Mouse (Mus musculus) liver, embryonic 16.5 days (tissue): ENCODE measurements around the gene Kdm2b. TPM values are rescaled to one million over a fixed set of nuclear protein-coding genes. Genes with fewer than 3 reads are reported as not detected.

ENCODE experiments used
- ATAC-seq: fragments of 200-750 bp; cut with Nextera tagmentation; 2 replicates; pipeline ENCODE4 v1.8.0; 2017; ENCODE audit warnings: low read depth, mild to moderate bottlenecking, moderate number of reproducible peaks, moderate library complexity
- H3K27ac ChIP-seq: fragments of 300-500 bp; sonication (generic); 2 replicates; pipeline ENCODE4 v1.5.1; 2014; ENCODE audit warnings: mild to moderate bottlenecking, low read length
- H3K27me3 ChIP-seq: fragments of 300-500 bp; sonication (generic); 2 replicates; pipeline ENCODE4 v1.6.1; 2014; ENCODE audit warnings: low read depth, low read length, mixed read lengths; ENCODE audit not compliant: control insufficient read depth, insufficient read depth
- H3K36me3 ChIP-seq: fragments of 300-500 bp; sonication (generic); 2 replicates; pipeline ENCODE4 v1.6.1; 2014; ENCODE audit warnings: mild to moderate bottlenecking; ENCODE audit not compliant: control insufficient read depth, insufficient read depth
- H3K4me1 ChIP-seq: fragments of 300-500 bp; sonication (generic); 2 replicates; pipeline ENCODE4 v1.6.1; 2014; ENCODE audit warnings: low read depth, low read length, mixed read lengths; ENCODE audit not compliant: control insufficient read depth
- H3K4me2 ChIP-seq: fragments of 300-500 bp; sonication (generic); 2 replicates; pipeline ENCODE4 v1.6.1; 2014; ENCODE audit warnings: low read depth, low read length, mixed read lengths
- H3K4me3 ChIP-seq: fragments of 300-500 bp; sonication (generic); 2 replicates; pipeline ENCODE4 v1.5.1; 2014; ENCODE audit warnings: low read depth, mild to moderate bottlenecking, low read length
- H3K9ac ChIP-seq: fragments of 300-500 bp; sonication (generic); 2 replicates; pipeline ENCODE4 v1.6.1; 2014; ENCODE audit warnings: low read depth, low read length
- H3K9me3 ChIP-seq: fragments of 300-500 bp; sonication (generic); replicated peaks from 2 replicates; pipeline ENCODE4 v1.6.1; 2016; ENCODE audit warnings: low read length; ENCODE audit not compliant: control insufficient read depth
- WGBS: fragments of 180-500 bp; shearing (Covaris S2); extraction: QIAGEN DNeasy Blood & Tissue Kit; methylation state at CpG from one replicate; pipeline ENCODE4 v1.1.7; 2014; ENCODE audit not compliant: insufficient replicate concordance; 5-methylcytosine and 5-hydroxymethylcytosine counted together
- polyA plus RNA-seq: library from polyadenylated mRNA; unstranded; fragments of >200 nt; fragmentation: Nextera tagmentation; extraction: Ambion mirVana; gene quantifications from 2 replicates; pipeline ENCODE4 v1.2.1, GENCODE M21; 2015

The Kdm2b gene
- polyA plus RNA-seq, 1 experiment from 2014 or later, result 14.4 TPM

DNA sequence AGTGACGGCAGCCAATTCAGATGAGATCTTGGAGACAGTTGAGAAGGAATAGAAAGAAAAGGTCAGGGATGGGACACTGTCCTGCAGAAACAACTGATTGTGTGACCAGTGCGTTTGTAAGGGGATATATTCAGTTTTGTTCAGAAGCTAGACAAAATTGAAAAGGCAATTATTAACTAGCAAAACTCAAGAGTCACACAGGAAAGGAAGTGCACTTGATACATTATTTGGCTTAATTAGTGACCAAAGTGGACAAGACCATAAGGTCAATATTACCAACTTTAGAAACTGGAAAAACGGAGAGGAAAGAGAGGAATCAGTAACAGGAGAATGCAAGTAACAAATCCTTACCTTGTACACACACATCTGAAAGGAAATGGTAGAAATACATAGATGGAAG lies 113.0 kb downstream of the Kdm2b start:
- no peak overlapping the region; the same call in 1 of the 2 replicates for H3K4me2 ChIP-seq
- H3K4me1 ChIP-seq, result no peaks in the 10 kb centered on the region; the same call in 1 of the 2 replicates
- no peak for ATAC-seq
- H3K27ac ChIP-seq, result peak overlapping the region; percentile 29; the same call in 1 of the 2 replicates
- no peak overlapping the region for H3K9ac ChIP-seq
- H3K36me3 ChIP-seq, result peaks cover 7% of the 10 kb centered on the region
- H3K9me3 ChIP-seq, result no peaks in the 10 kb centered on the region
- H3K4me3 ChIP-seq, result no peak overlapping the region
- 65% methylated on average over 3 of the region's 3 CpGs for WGBS
- H3K27me3 ChIP-seq, result no peaks in the 10 kb centered on the region

DNA sequence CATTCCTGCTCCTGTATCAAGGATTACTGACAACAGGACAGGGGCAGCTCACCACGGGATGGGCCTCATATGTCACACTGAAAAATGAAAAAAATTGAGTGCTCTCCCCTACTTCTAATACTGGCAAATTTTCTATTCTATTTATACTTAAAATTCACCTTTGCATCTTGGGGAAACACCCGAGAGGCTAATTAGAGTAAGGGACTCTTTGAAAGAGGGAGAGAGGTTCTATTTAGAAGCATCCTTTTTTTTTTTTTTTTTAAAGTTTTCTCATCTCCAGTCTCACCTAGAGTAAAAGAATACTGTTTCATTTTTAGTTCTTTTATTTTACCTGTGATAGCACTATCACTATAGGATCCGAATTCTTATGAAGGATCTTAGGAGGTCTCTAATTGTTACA lies 115.3 kb downstream of the Kdm2b start:
- Histone ChIP-seq H3K27me3 (no peaks in the 10 kb centered on the region), H3K9ac (no peak overlapping the region), H3K4me1 (no peaks in the 10 kb centered on the region; the same call in 1 of the 2 replicates), H3K4me3 (no peak overlapping the region), H3K27ac (no peak overlapping the region), H3K36me3 (peaks cover 11% of the 10 kb centered on the region), H3K4me2 (no peak overlapping the region), H3K9me3 (no peaks in the 10 kb centered on the region)
- ATAC-seq, result no peak
- WGBS, result 55% methylated on average over 3 of the region's 3 CpGs

DNA sequence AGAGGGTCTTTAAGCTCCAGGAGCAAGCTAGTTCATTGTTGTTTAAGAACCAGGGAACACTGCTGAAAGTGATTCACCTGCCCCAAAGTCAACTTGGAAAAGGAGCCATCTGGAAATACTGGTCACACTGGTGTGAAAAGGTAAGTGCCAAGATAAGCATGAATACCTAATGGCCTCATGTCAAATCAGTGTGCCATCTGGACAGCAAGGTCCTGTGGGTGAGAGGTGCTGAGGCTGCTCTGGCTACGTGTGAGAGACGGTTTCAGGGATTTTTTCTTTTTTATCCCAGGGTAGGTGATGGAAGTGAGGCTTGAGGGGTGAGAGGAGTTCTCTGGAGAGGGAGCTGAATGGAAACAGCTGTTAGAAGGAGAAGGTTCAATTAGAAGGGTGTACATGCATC lies 116.0 kb downstream of the Kdm2b start:
- WGBS, result 73% methylated on average over 2 of the region's 2 CpGs
- Histone ChIP-seq H3K27me3 (no peaks in the 10 kb centered on the region), H3K4me2 (no peak overlapping the region), H3K9ac (no peak overlapping the region), H3K4me1 (no peaks in the 10 kb centered on the region; the same call in 1 of the 2 replicates), H3K4me3 (no peak overlapping the region), H3K36me3 (peaks cover 11% of the 10 kb centered on the region), H3K27ac (no peak overlapping the region), H3K9me3 (no peaks in the 10 kb centered on the region)
- no peak for ATAC-seq

DNA sequence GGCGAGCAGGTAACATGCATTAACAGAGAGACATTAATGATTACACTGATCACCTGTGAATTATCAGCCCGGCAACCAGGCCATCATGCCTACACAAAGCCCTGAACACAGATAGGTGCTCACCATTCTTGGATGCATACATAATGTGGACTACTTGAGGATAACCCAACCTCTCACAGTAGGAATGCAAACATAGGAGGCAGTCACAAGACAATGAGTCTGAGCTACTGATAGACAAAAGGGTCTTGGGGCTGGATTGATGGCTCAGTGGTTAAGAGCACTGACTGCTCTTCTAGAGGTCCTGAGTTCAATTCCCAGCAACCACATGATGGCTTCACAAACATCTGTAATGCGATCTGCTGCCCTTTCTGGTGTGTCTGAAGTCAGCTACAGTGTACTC lies 117.0 kb downstream of the Kdm2b start:
- Histone ChIP-seq H3K36me3 (peaks cover 19% of the 10 kb centered on the region), H3K4me3 (no peak overlapping the region), H3K27ac (no peak overlapping the region), H3K4me2 (no peak overlapping the region), H3K27me3 (no peaks in the 10 kb centered on the region), H3K9me3 (no peaks in the 10 kb centered on the region), H3K9ac (no peak overlapping the region), H3K4me1 (no peaks in the 10 kb centered on the region; the same call in 1 of the 2 replicates)
- 77% methylated on average over 3 of the region's 3 CpGs for WGBS
- ATAC-seq, result no peak

DNA sequence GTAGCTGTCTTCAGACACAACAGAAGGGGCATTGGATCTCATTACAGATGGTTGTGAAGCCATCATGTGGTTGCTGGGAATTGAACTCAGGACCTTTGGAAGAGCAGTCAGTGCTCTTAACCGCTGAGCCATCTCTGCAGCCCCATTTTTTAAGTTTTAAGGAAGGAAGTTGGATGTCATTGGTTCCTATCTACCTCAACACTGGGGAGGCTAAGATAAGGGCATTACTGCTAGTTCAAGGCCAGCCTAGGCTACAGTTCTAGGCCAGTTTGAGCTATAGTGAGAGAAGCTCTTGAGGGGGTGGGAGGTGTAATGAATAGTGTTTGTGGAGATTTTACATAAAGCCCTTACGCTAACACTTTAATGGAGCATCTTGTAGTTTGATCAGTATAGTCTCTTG lies 126.6 kb downstream of the Kdm2b start:
- Histone ChIP-seq H3K36me3 (peaks cover 20% of the 10 kb centered on the region), H3K4me1 (no peaks in the 10 kb centered on the region), H3K27ac (no peak overlapping the region), H3K9ac (no peak overlapping the region), H3K27me3 (no peaks in the 10 kb centered on the region), H3K4me3 (no peak overlapping the region), H3K9me3 (no peaks in the 10 kb centered on the region), H3K4me2 (no peak overlapping the region)
- ATAC-seq, result no peak
- WGBS, result 74% methylated on average over 2 of the region's 2 CpGs

DNA sequence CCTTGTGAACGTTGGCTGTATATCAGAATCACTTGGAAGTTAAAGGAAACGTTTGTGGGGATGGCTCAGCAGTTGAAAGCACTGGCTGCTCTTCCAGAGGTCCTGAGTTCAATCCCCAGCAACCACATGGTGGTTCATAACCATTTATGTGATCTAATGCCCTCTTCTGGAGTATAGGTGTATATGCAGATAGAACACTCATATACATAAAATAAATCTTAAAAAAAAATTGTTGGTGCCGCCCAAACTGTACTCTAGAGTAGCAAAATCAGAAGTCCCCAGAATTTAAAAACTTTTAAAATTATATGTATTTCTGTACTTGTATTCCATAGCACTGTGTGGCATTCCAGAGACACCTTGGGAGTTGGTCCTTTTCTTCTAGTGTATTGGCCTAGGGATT lies 133.8 kb downstream of the Kdm2b start:
- Histone ChIP-seq H3K4me3 (no peak overlapping the region), H3K27me3 (no peaks in the 10 kb centered on the region), H3K9me3 (no peaks in the 10 kb centered on the region), H3K9ac (no peak overlapping the region), H3K27ac (no peak overlapping the region), H3K4me1 (peaks cover 15% of the 10 kb centered on the region), H3K36me3 (no peaks in the 10 kb centered on the region), H3K4me2 (no peak overlapping the region)
- ATAC-seq, result no peak
- WGBS, result 53% methylated on average over 3 of the region's 3 CpGs

DNA sequence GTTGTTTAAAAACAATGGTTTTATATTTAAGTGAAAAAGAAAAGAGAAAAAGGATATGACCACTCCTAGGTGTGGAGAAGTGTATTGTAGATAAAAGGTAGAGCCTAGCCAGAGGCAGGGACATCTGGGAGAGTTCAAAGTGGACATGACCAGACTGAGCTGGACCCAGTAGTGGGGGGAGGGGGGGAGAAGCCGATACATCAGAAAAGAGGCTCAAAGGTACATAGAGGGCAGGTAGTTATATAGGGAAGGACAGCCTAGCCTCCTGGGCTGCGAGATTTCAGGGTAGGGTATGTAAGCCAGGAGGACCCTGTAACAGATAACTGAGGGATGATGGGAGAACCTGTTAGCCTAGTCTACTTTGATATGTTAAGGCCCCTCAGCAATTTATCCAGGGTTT lies 137.0 kb downstream of the Kdm2b start:
- Histone ChIP-seq H3K4me2 (no peak overlapping the region), H3K27me3 (no peaks in the 10 kb centered on the region), H3K9me3 (no peaks in the 10 kb centered on the region), H3K36me3 (no peaks in the 10 kb centered on the region), H3K4me1 (peaks cover 28% of the 10 kb centered on the region), H3K4me3 (no peak overlapping the region), H3K27ac (no peak overlapping the region), H3K9ac (no peak overlapping the region)
- no peak for ATAC-seq
- WGBS, result 56% methylated on average over 2 of the region's 2 CpGs

DNA sequence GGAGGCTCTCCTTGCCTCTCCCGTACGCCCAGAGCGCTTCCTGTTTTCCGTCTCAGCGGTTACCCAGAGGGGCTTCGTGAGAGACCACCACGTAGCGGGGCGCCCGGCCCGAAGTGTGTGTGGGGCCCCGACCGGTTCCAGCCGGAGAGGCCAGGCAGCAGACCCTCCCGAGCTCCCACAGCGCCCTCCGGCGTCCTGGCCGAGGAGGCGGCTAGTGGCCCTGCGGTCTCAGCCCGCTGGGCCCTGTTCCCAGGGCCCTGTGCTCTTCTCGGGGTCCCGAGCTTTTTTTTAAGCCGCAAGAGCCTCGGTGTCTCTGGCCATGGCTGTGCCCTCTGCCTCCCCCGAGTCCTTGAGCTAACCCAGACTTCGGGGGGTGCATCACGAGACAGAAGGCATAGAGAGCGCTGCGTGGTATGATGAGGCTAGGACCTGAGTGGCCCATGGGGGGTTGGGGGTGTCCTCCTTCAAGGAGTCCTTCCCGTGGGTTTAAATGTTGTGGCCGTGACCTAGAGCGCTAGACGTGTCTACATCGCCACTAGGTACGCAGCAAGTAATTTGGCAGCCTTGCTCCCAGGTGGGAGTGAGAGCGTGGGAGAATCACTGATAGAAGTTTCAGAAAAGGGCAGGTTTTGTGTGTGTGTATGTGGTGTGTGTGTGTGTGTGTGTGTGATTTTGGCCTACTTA lies 139.2 kb downstream of the Kdm2b start:
- H3K36me3 ChIP-seq, result no peaks in the 10 kb centered on the region
- no peaks in the 10 kb centered on the region for H3K9me3 ChIP-seq
- H3K4me2 ChIP-seq, result peak overlapping the region; percentile 87
- peaks cover 28% of the 10 kb centered on the region for H3K4me1 ChIP-seq
- under 1% methylated on average over 38 of the region's 38 CpGs for WGBS
- peak; percentile 54 for ATAC-seq
- no peaks in the 10 kb centered on the region for H3K27me3 ChIP-seq
- H3K4me3 ChIP-seq, result peak overlapping the region; percentile 82
- H3K27ac ChIP-seq, result peak overlapping the region; percentile 87
- peak overlapping the region; percentile 98 for H3K9ac ChIP-seq

DNA sequence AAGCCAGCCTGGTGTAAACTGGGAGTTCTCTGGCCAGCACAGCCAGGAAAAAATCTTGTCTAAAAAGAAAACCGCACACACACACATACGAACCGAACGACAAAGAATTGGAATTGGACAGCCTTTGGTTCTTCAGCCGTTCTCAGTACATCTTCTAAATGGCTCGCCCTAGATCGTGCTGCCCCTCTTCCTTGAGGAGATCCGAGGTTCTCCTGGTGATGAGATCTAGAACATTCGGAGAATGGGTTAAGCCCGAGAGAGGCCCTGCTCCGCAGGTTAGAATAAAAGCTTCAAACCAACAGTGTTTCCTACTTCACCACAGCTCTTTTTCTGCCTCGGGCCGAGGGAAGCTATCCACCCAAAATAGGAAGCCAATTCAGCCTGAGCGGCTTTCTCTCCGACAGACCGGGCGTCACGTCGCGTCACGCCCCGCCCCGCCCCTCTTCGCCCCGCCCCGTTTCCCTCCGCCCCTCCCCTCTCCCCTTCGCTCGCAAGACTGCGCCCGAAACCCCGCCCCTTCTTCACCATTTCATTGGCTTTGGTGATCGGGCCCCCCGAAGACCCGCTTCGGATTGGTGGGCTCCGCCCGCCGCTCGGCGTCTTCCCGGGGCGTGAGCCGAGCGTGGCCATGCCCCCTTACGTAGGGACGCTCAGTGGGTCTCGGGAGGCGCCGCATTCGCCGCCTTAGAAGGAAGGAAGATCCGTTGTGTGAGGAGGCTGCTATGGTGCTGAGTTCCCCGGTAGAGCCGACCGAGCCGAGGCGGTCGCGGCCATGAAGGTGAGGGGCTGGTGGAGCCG lies 139.9 kb downstream of the Kdm2b start, which contains the start of gene Rnf34:
Gene Rnf34, plus strand, starts transcription at position 528 of the 798 bp plus-strand sequence.
- Histone ChIP-seq H3K4me3 (peak within 1 kb of the TSS; percentile 82), H3K36me3 (no peaks in the 10 kb centered on the region), H3K4me1 (peaks cover 28% of the 10 kb centered on the region), H3K27ac (peak within 1 kb of the TSS; percentile 87), H3K9me3 (no peaks in the 10 kb centered on the region), H3K4me2 (peak within 1 kb of the TSS; percentile 87), H3K9ac (peak within 1 kb of the TSS; percentile 98), H3K27me3 (no peaks in the 10 kb centered on the region)
- WGBS, result 1% methylated on average over 55 of the region's 61 CpGs
- peak; percentile 100 for ATAC-seq
